Mouse (Mus musculus): ENCODE measurements around the gene Nlrx1.

Nlrx1 gene

GRCm38 (mm10) chr9:44234479-44235427, 33.6 kb downstream of the Nlrx1 start:
- peak; percentile 19 for DNase-seq (ENCODE audit: low spot score)

- peak; percentile 100 for DNase-seq (ENCODE audit: low spot score)
These were observed 34.5 kb downstream of the Nlrx1 start, which contains the start of gene Cbl for GRCm38 (mm10) chr9:44233802-44234478. Gene Cbl, minus strand, starts transcription at chr9:44234049.

- DNase-seq (ENCODE audit: low spot score) = peak; percentile 15
These were observed 35.2 kb downstream of the Nlrx1 start for GRCm38 (mm10) chr9:44233021-44233801.

GRCm38 (mm10) chr9:44231609-44232008, 36.8 kb downstream of the Nlrx1 start:
- DNase-seq (ENCODE audit: low spot score) = no peak

- no peak for DNase-seq (ENCODE audit: low spot score)
These were observed 42.4 kb downstream of the Nlrx1 start for GRCm38 (mm10) chr9:44225993-44226392.

- no peak for DNase-seq (ENCODE audit: low spot score)
These were observed 54.9 kb downstream of the Nlrx1 start for GRCm38 (mm10) chr9:44213538-44213937.

GRCm38 (mm10) chr9:44212406-44212805, 56.0 kb downstream of the Nlrx1 start:
- DNase-seq (ENCODE audit: low spot score) = no peak

- DNase-seq (ENCODE audit: low spot score) = no peak
These were observed 59.0 kb downstream of the Nlrx1 start for GRCm38 (mm10) chr9:44209416-44209815.

- no peak for DNase-seq (ENCODE audit: low spot score)
These were observed 60.6 kb downstream of the Nlrx1 start for GRCm38 (mm10) chr9:44207840-44208239.
